Mouse (Mus musculus) frontal cortex, postnatal 36 days (tissue): ENCODE data around the gene Fgfr2.

Experiments used
- DNase-seq, 2 experiments: peaks; one replicate each; pipeline ENCODE4 v3.0.0; 2022; ENCODE audit warnings: low spot score in 2 of 2

The Fgfr2 gene

DNA sequence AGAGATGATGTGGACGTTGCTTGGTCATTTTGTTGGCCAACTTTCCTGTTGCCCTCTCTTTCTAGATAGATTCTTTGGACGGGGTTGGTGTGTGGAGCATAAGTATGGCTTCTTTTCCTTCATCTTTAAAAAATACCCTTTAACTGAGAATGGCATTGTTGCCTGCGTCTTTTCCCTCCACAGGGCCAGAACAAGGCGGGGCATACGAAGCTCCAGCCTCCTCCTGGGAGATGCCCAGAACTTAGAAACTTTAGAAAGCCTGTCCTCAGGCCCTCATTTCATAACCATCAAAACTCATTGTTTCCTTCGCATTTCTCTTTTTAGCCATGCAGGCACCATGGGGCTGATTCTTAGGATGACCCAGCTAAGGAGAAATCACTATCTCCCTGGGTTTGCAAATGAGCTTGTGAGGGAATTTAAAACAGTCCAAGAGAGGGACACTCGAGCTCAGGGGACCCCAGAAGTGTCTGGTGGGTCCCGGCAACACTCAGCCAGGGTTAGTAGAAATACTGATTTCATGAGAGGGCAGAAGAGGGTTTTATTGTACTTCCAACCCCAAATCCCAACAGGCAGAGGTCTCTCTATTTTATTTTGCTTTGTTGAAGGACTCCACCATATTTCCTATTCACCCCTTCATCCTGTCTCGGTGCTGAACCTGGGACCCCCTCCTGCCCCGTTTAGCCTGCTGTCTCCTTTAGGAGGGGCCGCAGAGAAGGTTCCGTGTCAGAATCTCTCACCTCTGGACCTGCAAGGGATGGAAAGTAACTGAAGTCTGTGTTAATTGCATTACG lies 2754.9 kb downstream of the Fgfr2 start:
- DNase-seq, result no peak

DNA sequence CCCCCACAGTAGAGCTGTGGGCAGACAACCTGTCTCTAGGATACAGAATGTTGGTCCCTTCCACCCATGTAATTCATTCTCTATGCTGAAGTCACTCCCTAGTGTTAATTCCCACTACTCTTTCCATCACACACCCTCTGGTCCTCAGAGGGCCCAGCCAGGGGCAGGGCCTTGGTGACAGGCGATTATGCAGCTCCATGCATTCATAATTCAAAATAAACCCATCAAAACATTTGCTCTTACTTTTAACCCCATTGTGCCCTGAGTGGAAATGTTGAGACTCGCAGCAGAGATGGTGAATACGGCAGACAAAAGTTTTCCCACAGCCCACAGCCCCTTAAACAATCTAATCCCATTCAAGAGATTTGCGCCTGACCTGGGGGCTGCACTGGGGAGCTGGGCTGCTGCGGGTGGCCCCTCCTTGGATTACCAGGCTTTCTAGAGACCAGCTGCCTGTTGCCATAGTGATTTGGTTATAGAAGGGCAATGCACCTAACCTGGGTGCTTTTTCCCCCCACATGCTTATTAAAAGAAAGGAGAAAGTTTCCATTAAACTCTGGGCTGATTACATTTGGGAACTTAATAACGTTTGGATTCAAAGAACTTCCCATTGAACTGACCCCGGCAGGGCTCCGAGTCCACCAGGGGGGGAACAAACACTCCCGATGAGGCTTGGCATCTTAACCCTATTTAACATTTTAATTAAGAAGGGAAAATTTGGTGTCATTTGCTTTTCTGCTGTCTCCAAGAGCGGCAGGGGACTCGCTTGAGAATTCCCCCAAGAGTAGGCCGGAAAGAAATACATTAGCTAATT lies 2755.7 kb downstream of the Fgfr2 start:
- DNase-seq, result no peak

DNA sequence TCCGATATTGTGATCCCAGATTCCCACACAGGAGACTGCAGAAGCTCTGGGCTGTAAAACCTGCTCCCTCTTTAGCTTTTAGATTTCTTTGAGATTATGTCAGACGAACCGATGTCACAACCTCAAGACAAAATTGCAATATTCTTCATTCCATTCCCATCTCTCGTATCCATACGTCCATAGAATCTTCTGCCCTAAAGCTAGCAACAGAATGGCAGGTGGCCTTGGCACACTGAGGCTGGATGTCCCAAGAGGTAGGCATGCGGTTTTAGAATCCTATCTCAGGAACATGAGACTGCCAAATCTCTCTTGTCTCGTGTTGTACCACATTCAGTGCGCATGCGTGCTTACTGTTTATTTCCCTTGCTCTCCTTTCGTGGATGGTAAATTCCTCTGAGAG lies 2757.4 kb downstream of the Fgfr2 start:
- DNase-seq, result no peak

DNA sequence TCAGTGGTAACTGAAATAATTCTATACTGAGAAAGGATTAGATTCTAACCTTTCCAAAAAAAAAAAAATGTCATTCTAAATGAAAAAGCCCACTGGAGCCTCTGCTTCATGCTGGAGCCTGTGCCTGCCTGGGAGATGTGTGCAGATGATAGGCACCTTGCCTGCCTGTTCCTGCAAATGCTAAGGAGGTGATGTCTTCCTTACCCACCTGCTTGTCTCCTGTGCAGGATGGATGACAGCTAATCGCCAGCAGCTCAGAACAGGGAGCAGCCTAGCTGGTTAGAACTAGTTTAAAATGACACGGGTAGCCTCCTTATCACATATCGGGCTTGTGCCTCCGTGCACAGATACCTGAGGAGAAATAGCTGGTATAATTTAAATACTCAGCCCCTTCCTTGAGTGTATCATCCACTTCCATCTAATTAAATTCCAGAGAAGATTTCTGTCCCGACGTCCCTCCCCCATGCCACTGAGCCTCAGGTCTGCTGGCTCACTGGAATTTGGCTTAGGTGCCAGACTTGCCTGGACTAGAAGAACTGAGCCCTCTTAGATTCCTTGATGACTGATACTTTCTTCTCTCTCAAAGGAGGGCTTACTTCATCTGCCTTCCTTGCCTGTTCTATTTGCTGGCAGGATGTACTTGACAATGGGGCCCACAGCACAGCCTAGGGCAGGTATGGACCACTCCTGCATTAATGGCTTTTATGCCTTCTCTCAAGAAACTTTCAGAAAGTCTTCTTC lies 2782.6 kb downstream of the Fgfr2 start:
- no peak for DNase-seq

DNA sequence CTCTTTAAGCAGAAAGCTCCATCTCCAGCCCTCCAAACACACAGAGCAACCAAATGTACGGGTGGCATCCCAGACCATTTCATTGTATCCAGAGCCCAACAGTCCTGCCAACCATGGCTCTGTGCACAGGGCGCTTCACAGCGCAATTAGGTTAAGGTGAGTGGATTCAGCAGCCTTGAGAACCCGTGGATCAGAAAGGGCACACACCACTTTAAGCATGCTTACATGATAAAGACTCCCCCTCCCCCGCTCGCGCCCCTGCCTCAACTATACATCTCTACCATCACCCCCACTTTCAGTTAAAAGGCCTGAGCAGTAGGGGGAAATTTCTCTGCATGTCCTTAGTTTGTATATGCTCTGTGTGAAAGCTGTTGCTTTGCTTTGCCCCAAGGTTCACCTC lies 2785.5 kb downstream of the Fgfr2 start:
- no peak for DNase-seq

DNA sequence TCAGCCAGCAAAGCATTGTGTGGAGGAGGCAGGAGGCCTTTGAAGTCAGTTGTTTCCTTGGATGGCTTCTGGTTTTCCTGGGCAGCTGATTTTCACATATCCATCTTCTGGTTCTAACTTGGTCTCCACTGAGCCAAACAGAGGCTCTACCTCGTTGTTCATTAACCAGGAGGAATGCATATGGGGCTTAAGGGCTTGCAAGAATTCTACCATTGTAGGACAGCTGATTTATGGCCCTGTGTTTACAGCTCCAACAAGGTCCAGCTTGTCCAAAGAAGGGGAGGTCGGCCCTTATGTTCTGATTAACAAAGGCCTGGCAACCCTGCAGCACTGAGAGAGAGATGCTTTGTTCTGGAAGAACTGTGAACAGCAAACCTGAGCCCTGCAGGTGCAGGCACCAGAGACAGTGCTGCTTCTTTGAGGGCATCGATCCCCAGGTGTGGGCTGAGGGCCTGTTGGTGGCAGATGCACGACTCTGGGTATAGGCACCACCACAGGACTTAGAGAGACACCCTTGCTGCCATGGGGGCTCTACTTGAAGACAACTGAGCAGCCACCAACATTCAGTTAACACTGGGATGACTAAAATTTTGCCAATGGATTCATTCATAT lies 2787.6 kb downstream of the Fgfr2 start:
- DNase-seq, result no peak

DNA sequence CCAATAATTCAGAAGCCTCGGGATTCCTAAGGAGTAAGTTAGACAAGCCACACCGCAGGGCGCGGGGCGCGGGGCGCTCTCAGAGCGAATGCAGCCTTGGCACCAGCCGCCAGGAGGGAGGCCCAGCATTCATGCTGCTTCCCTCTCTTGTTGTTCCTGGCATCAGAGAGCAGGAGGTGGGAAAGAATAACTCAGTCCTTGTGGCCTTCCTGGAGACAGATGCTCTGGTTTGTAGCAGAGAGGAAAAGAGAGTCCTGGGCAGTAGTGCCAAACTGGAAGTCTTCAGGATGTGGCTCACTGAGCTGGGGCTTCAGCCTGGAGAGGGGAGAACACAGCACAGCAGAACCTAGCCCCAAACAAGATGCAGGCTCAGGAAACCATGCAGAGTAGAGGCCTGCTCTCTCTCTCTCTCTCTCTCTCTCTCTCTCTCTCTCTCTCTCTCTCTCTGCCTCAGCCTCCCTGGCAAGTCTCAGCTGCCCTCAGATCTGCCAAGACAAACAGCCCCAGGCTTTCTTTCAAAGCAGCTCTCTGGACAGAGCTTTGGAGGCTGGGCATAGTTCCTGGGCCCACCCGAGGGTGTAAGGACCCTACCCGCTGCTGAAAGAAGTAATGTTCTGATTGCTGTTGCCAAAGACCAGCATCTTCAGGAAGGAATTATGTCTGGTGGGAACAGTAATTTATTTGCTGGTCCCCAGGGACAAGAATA lies 2790.5 kb downstream of the Fgfr2 start:
- DNase-seq, result no peak

DNA sequence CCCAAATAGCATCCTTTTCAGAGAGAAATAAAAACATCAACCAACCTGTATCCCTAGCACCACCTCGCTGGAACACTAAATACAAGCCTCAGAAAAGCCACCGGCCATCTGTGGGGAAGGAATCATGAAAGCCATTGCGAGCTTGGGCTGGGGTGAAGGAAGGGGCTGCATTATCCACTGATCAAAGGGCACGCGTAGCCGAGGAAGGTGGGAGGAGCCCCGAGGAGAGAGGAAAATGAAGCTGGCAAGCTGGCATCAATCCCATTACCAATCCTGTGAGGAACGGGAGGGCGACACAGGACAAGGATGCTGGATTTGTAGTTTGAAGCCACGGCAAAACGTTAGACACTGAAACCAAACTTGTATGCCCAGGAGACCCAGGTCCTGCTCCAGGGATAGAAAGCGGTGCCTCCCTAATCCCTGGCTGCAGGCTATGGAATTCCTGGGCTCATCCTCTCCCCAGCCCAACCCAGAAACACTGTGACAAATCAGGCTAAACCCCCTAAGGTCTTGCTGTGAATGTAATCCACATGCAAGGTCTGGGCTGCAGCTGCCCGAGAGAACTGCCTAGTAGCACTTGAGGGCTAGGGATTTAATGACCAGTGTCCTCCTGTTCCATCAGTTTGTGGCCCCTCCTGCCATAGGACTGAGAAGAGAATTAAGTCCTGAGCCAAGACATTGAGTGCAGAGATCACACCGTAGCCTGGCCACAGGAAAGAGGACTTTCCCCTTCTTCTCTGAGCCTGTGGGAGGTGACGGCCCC lies 2795.4 kb downstream of the Fgfr2 start:
- DNase-seq, result no peak

DNA sequence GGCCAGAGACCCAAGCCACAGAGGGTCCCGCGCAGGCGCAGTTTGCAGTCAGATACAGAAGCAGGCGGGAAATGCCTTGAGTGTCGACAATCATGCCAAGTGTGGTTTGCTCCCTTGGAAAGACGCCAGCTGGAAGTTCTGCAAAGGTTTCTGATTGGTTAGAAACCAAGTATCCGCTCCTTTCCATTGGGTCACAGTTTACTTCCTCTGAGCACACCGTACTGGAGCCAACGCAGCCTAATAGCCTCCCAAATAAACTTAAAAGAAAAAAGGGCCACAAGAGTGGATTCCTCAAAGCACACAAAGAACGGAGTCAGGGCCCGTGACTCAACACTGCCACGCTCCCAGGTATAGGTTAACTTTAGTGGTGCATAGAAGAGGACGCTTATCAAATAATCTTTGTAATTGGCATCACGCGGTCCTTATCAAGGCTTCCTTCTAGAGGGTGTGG lies 2797.1 kb downstream of the Fgfr2 start:
- DNase-seq, result no peak

DNA sequence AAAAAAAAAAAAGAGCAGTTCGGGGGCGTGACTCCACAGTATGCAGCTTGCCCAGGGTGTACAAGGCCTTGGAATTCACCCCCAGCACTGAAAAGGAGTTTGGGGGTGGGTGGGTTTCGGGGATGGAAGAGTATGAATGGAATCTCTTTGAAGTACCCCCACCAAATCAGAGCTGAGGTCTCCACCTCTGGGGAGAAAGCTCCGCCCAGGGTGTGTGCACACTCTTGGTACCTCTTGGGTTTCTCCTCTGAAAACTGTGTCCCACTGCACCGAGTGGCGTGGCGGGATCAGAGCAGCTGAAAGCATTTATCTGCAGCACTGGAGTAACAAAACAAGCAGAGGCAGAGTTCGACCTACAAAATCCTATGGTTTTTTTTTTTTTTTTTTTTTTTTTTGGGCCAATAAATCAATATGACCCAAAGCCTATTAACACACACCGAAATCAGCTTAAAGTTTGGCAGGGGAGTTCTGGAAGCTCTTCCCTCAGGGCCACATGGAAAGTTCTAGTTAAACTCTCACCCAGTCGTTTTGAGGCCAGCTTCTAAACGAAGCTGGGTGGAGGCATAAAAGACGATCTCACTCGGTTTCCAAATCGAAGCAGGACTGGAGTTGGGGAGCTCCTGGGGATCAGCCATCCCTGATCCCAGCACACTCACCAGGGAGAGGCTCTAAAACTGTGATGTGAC lies 2798.3 kb downstream of the Fgfr2 start:
- no peak for DNase-seq

DNA sequence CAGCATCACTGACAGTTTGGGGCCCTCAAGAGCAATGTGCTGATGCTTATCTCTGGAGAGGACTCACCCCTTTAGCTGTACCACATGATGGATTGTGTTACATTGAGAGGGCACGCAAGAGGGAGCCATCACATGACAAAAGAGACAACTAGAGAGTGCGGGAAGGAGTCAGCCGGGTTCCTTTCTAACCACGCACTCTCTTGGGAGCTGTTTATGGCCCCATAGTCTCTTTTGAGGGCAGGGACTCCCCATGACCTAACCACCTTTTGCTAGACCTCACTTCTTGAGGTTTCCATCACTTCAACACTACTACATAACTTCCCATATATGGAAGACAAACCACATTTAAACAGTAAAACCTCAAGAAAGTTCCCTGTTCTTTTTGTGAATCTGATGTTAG lies 2799.4 kb downstream of the Fgfr2 start:
- no peak for DNase-seq

DNA sequence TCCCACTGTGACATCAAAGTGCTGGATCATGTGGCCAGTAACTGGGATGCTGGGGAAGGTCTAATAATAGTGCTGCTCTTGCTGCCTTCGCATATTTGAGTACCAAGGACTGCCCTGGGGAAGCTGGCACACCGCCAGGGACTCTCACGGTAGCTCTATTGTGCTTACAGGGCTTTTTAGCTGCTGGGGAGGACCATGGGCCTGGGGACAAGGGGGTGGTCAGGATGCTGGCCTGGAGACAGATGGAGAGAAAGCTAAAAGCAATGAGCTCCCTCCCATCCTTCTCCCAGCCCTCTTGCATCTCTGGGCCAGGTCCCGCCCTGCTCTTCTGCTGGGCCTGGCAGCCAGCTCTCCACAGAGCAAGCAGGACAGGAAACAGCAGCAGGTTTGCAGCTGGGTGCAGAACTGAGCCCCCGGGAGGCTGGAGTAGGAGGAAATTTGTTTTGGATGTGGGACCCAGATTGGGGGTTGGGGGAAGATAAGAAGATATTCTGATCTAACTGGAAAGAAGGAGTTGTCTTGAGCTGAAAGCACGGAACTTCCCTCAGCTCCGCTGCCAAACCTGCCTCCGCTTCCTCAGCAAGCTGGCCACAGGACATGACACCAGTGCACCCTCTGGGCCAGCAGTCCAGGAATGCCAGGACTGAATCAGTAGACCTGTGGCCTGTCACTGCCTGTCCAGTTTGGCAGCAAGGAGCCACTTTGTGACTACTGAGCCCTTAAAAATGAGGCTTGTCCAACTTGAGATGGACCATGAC lies 2803.2 kb downstream of the Fgfr2 start:
- DNase-seq, result peak; percentile 21 to 33

DNA sequence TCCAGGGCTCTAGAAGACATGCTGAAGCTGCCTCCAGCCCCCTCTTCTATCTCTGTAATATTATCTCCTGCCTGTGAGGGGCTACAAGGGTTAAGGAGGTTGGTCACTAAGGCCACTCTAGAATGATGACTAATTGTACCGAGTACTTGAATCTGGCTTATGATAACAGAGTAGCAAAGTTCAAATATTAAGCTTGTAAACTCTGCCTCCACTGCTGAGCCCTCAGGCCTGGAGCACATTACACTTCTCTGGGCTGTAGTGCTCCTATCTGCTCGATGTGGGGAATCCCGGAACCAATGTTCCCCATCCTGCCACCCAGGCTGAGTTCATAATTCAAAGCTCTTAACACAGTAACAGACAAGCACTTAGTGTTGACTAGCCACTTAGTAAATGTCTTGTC lies 2806.9 kb downstream of the Fgfr2 start:
- DNase-seq, result no peak

DNA sequence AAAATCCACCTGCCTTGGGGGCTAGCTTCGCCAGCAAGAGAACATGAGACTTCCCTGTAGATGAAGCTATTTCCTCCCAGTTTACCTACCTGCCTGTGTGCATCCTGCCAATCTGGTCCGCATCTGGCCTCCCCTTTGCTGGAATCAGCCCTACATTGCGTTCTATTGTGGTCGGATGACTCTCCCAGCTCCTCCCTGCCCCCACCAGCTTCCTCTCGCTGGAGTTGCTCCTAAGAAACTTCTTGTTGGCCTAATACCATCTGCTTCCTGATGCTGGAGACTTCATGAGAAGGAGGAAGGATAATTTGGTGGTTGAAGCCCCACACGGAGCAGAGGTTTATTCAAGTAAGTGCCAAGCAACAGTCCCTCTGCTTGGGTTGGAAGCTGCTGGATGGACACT lies 2807.9 kb downstream of the Fgfr2 start:
- no peak for DNase-seq

DNA sequence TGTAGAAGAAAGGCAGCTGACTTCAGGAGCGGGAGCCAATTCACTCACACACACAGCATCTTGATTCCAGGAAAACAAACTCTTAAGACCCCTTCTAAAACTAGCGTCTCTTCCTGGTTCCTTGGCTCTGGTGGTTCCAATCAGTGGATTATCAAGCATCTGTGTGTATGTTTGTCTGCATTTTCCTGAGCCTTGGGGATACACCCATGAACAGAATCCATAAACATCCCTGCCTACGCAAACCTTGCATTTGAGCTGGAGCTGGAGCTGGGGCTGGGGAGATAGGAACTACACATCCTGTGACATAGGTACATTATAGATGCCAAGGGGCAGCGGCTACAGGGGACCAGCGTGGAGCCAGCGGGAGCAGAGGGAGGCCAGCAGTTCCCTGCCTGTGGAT lies 2808.5 kb downstream of the Fgfr2 start:
- DNase-seq, result no peak

DNA sequence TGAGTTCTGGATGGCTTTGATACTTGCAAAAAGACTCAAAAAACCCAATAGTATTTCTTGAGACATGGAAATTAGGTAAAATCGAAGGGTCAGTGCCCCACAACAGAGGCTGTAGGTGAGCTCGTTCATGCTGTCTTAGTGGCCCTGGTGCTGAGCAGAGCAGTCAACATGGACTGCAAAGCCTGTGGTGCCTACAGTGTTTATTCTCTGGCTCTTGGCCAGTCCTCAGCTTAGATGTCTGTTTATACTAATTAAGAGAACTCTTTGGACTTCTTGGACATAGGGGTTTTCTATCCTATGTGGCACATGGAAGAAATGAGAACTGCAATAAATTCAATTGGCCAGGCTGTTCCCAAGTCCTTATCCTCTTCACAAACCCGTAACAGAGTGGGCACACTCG lies 2811.8 kb downstream of the Fgfr2 start:
- DNase-seq, result no peak

DNA sequence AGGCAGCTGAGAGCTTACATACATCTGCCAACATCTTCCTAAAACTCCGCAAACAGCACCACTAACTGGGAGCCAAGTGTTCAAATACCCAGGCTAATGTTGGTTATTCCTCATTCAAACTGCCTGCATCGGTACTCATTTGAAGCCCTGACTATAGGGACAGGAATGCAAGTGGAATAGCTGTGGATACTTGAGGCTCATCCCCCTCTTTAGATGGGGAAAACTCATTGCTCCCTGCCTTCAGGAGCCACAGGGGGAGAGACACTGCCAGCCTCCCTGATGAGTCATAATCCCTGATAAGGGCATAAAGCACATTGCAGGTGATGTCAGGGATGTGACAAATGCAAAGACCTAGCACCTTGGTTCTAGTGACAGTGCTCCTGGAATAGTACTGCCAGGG lies 2814.0 kb downstream of the Fgfr2 start:
- no peak for DNase-seq

DNA sequence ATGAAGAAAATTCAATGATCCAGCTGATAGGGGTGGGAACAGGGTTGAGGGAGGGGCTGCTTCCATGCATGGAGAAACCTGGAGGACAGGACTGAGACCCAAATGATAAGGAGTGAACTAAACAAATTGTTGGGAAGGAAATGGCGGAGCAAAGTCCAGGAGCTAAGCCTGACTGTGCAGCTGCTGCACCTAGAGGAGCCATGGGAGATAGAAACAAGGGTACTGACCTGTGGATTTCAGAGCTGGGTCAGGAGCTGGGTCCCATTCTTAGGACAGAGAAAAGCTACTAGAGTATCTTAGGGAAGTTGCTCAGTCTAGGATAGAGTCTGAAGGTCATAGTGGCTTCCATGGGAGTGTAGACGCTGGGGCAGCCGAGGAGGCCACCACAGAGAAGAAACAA lies 2816.1 kb downstream of the Fgfr2 start:
- DNase-seq, result no peak

DNA sequence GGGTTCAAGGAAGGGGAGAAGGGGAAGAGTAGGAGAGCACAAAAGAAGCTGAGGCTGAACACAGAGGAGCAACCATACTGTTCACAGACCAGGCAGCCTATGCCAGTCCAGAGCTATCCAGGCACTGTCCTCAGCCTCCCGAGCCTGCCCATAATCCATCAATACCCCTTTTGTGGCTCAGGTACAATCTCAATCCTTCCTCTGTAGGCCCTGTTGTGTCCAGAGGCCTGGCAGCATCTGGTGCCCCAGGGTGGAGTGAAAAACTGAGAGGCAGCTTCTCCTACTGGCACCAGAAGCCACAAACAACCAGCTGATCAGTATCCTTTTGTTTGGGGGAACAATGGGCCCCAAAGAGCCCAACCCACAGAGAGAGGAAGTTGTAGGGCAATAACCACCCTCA lies 2818.5 kb downstream of the Fgfr2 start:
- no peak for DNase-seq
